Mouse (Mus musculus): ENCODE measurements around the gene Srr.

GRCm38 (mm10) chr11:74965516-74965915, 39.8 kb upstream of the Srr start:
- TF ChIP-seq EP300 (IDR thresholded peaks at IDR 0.05; ENCODE audit: low read depth) (no peak), CTCF (IDR thresholded peaks at IDR 0.05; ENCODE audit: low read depth) (no peak)
